Mouse (Mus musculus) gastrocnemius, adult 8-10 months (tissue): ENCODE results near the gene Kcnk16. TPM values are rescaled to one million over a fixed set of nuclear protein-coding genes. Genes with fewer than 3 reads are reported as not detected.

Source experiments
- total RNA-seq, 4 experiments: library from RNA; stranded (reverse); gene quantifications; 2 replicates each; pipeline ENCODE4 v1.2.4; 2022

The Kcnk16 gene
- total RNA-seq, 4 experiments from 2014 or later = not detected

Other genes starting within 250 kb of the Kcnk16 start
- 1 to 10 TPM; 2.8 to 3.9 (median 3.1) TPM for gene Saysd1, start 130.7 kb downstream of the Kcnk16 start, total RNA-seq
- 1 to 10 TPM in 1 of 4 experiments, under 1 TPM in 3; 0.36 to 1.1 (median 0.61) TPM for gene Kcnk5, start 87.4 kb downstream of the Kcnk16 start, total RNA-seq
- gene Nudt13, start 25.5 kb upstream of the Kcnk16 start, total RNA-seq = 10 to 100 TPM; 27.8 to 32.6 (median 28.4) TPM
- 10 to 100 TPM; 35.1 to 40.1 (median 37.5) TPM for gene Ecd, start 78.9 kb upstream of the Kcnk16 start, total RNA-seq
- gene Fam149b, start 79.0 kb upstream of the Kcnk16 start, total RNA-seq = 10 to 100 TPM; 18.9 to 22.9 (median 21.4) TPM
- gene Dnajc9, start 119.7 kb upstream of the Kcnk16 start, total RNA-seq = 10 to 100 TPM in 3 of 4 experiments, 1 to 10 TPM in 1; 8.8 to 12.0 (median 11.3) TPM
- 10 to 100 TPM; 50.4 to 57.5 (median 51.0) TPM for gene Mrps16, start 124.4 kb upstream of the Kcnk16 start, total RNA-seq
- gene Cfap70, start 183.0 kb upstream of the Kcnk16 start, total RNA-seq = under 1 TPM; 0.11 to 0.29 (median 0.21) TPM
- gene Anxa7, start 210.9 kb upstream of the Kcnk16 start, total RNA-seq = 10 to 100 TPM; 50.9 to 69.9 (median 56.2) TPM
- 100 to 1,000 TPM; 250 to 371 (median 286) TPM for gene Mss51, start 227.7 kb upstream of the Kcnk16 start, total RNA-seq